Mouse (Mus musculus): ENCODE results near the gene Snap25.

Gene Snap25

GRCm38 (mm10) chr2:136807992-136808726 lies 94.9 kb downstream of the Snap25 start:
- DNase-seq (ENCODE audit: inconsistent ontology term), result no peak

DNA sequence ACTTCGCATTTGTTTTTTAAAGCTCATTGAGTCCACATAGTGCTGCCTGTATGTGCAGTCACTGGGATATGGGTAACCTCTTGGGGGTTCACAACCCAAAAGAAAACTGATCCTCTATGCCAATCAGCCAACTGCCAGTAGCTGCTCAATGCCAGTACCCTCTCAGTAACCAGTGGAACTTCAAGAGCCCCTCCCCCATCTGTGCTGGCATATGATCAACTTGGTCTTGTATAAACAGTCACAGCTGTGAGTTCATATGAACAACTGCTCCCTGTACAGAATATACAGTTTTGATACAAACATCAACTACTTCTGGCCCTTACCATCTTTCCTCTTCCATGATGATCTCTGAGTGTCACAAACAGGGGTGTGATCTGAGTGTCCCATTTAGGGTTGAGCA lies 98.1 kb downstream of the Snap25 start:
- no peak for DNase-seq (ENCODE audit: inconsistent ontology term)

GRCm38 (mm10) chr2:136816717-136817400 lies 103.6 kb downstream of the Snap25 start:
- no peak for DNase-seq (ENCODE audit: inconsistent ontology term)

GRCm38 (mm10) chr2:136823751-136824716 lies 110.8 kb downstream of the Snap25 start:
- DNase-seq (ENCODE audit: inconsistent ontology term), result no peak

GRCm38 (mm10) chr2:136827612-136828011 lies 114.4 kb downstream of the Snap25 start:
- DNase-seq (ENCODE audit: inconsistent ontology term), result no peak

Measured in Muller cell, postnatal 12 days (primary cell).